Mouse (Mus musculus) lung, adult 2 months (tissue): Measurements from ENCODE around the gene Asic4.

Experiments
- CTCF ChIP-seq: fragments of 200-500 bp; IDR thresholded peaks from 2 replicates; pipeline ENCODE4 v1.5.1; 2011; ENCODE audit warnings: mild to moderate bottlenecking, low read length, control low read depth; ENCODE audit not compliant: insufficient read depth
- POLR2A ChIP-seq: fragments of 200-500 bp; IDR thresholded peaks from 2 replicates; pipeline ENCODE4 v1.6.1; 2011; ENCODE audit warnings: low read depth, mild to moderate bottlenecking, control low read depth, low read length, borderline replicate concordance; ENCODE audit errors: extremely low read depth

DNA sequence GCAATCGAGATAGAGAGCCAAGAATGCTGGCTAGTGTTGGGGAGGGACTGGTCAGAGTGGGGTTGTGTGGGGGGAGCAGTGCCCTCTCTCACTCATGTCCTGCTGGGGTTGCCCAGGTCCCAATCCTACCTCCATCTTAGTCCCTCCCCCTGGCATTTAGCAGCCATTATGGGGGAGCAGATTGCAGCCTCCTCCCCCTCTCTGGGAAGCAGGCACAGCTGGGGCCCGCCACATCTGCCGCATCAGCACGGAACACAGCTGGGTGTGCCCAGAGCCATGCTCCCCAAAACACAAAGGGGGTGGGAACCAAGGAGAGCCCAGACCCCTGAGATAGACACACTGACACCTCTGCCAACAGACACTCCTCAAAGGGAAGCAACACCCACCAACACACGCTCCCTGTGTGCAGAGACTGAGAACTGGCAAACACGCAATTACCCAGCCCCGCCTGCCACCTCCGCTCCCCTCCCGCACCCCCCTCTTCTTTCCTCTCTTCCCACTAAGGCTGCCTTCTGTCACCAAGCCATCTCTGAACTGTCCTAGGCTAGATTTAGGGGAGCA is 5.0 kb upstream of the Asic4 start:
- TF ChIP-seq CTCF (no peak), POLR2A (no peak)
